Mouse (Mus musculus) midbrain, embryonic 13.5 days (tissue): ENCODE results near the gene Apol9a. TPM values are rescaled to one million over a fixed set of nuclear protein-coding genes. Genes with fewer than 3 reads are reported as not detected.

Experiments
- ATAC-seq: fragments of 200-750 bp; cut with Nextera tagmentation; 2 replicates; pipeline ENCODE4 v1.8.0; 2017; ENCODE audit warnings: mild to moderate bottlenecking, moderate TSS enrichment, moderate library complexity
- H3K27ac ChIP-seq: fragments of 300-500 bp; sonication (generic); 2 replicates; pipeline ENCODE4 v1.5.1; 2015; ENCODE audit warnings: inconsistent platforms, mild to moderate bottlenecking, moderate library complexity
- H3K27me3 ChIP-seq: fragments of 300-500 bp; sonication (generic); 2 replicates; pipeline ENCODE4 v1.6.1; 2015; ENCODE audit warnings: mild to moderate bottlenecking, inconsistent platforms
- H3K36me3 ChIP-seq: fragments of 300-500 bp; sonication (generic); 2 replicates; pipeline ENCODE4 v1.6.1; 2015; ENCODE audit warnings: mild to moderate bottlenecking, inconsistent platforms
- H3K4me1 ChIP-seq: fragments of 300-500 bp; sonication (generic); replicated peaks from 2 replicates; pipeline ENCODE4 v1.6.1; 2015; ENCODE audit warnings: inconsistent platforms
- H3K4me2 ChIP-seq: fragments of 300-500 bp; sonication (generic); replicated peaks from 2 replicates; pipeline ENCODE4 v1.6.1; 2015; ENCODE audit warnings: moderate library complexity, mild to moderate bottlenecking, inconsistent platforms
- H3K4me3 ChIP-seq: fragments of 300-500 bp; sonication (generic); replicated peaks from 2 replicates; pipeline ENCODE4 v1.5.1; 2015; ENCODE audit warnings: mild to moderate bottlenecking, inconsistent platforms
- H3K9ac ChIP-seq: fragments of 300-500 bp; sonication (generic); replicated peaks from 2 replicates; pipeline ENCODE4 v1.6.1; 2015; ENCODE audit warnings: mild to moderate bottlenecking, inconsistent platforms
- H3K9me3 ChIP-seq: fragments of 300-500 bp; sonication (generic); 2 replicates; pipeline ENCODE4 v1.6.1; 2016; ENCODE audit warnings: mild to moderate bottlenecking, inconsistent platforms
- WGBS: fragments of 180-500 bp; shearing (Covaris S2); methylation state at CpG from one replicate; pipeline ENCODE4 v1.1.7; 2015; 5-methylcytosine and 5-hydroxymethylcytosine counted together
- polyA plus RNA-seq: library from polyadenylated mRNA; unstranded; fragments of >200 nt; fragmentation: Nextera tagmentation; extraction: Ambion mirVana; gene quantifications from 2 replicates; pipeline ENCODE4 v1.2.1, GENCODE M21; 2015

Apol9a gene
- polyA plus RNA-seq, 1 experiment from 2014 or later = not detected

DNA sequence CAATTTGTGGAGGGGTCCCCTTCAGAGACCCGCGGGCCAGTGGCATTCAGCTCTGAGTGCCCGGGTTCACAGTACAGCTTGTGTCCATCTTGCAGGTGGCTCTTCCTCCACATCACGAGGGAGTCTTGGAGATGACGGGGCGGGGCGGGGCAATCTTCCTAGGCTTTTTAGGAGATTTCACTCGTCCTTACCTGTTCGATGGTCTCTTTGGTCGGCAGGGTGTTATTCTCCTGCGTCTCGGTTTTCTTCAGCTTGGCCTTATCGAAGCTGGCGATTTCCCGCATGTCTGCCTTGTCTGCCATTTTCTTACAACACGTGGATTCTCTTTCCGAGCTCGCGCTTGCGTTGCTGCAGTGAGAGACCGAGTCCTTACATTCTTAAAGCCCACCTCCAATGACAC lies 41.0 kb downstream of the Apol9a start:
- H3K27me3 ChIP-seq = no peaks in the 10 kb centered on the region
- H3K4me3 ChIP-seq = no peak overlapping the region
- no peaks in the 10 kb centered on the region for H3K9me3 ChIP-seq
- 93% methylated on average over 21 of the region's 21 CpGs for WGBS
- H3K4me2 ChIP-seq = no peak overlapping the region
- H3K9ac ChIP-seq = no peak overlapping the region
- H3K36me3 ChIP-seq = no peaks in the 10 kb centered on the region
- H3K27ac ChIP-seq = no peak overlapping the region
- peaks cover 20% of the 10 kb centered on the region for H3K4me1 ChIP-seq
- ATAC-seq = no peak

- no peak overlapping the region for H3K4me3 ChIP-seq
- ATAC-seq = 0 out of 2 replicates have a peak, but pooled peaks have one; percentile 15
- H3K4me1 ChIP-seq = peaks cover 26% of the 10 kb centered on the region
- 88% methylated on average over 12 of the region's 12 CpGs for WGBS
- no peaks in the 10 kb centered on the region for H3K27me3 ChIP-seq
- H3K9ac ChIP-seq = no peak overlapping the region; the same call in 1 of the 2 replicates
- peak overlapping the region; percentile 59; the same call in 1 of the 2 replicates for H3K27ac ChIP-seq
- no peak overlapping the region for H3K4me2 ChIP-seq
- H3K36me3 ChIP-seq = no peaks in the 10 kb centered on the region
- no peaks in the 10 kb centered on the region for H3K9me3 ChIP-seq
Observed at GRCm38 (mm10) chr15:77368818-77369320, 42.1 kb downstream of the Apol9a start.

DNA sequence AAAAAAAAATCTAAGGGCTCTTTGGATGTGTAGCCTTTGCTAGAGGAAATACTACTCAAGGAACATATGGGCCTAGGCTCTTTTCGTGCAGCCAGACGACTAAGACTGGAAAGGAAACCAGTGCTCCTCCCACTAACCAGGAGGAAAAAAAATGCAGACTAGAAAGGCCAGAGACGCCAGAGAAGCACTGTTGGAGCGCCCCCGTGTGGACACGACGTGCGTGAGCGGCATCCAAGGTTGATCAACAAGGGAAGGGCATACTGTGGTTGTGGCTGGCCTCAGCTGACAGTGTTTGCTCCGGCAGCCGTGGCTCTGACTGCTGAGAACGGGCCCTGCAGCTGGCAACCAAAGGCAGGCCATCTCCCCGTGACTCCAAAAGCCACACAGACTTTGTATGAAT lies 42.8 kb downstream of the Apol9a start:
- WGBS = 0% methylated on average over 13 of the region's 13 CpGs
- no peak overlapping the region for H3K4me3 ChIP-seq

GRCm38 (mm10) chr15:77367504-77367903 lies 43.4 kb downstream of the Apol9a start:
- no peaks in the 10 kb centered on the region for H3K9me3 ChIP-seq
- no peak overlapping the region for H3K9ac ChIP-seq
- H3K4me3 ChIP-seq = no peak overlapping the region
- 39% methylated on average over 8 of the region's 8 CpGs for whole genome bisulfite sequencing
- H3K27me3 ChIP-seq = no peaks in the 10 kb centered on the region
- H3K4me2 ChIP-seq = no peak overlapping the region
- H3K36me3 ChIP-seq = no peaks in the 10 kb centered on the region
- ATAC-seq = no peak
- H3K4me1 ChIP-seq = peaks cover 40% of the 10 kb centered on the region
- peak overlapping the region; percentile 59 for H3K27ac ChIP-seq

More for the DNA sequence above, 42.8 kb downstream of the Apol9a start:
- Histone ChIP-seq H3K4me1 (peaks cover 34% of the 10 kb centered on the region), H3K27ac (peak overlapping the region; percentile 59), H3K36me3 (no peaks in the 10 kb centered on the region), H3K4me2 (peak overlapping the region; percentile 38), H3K9ac (no peak overlapping the region), H3K9me3 (no peaks in the 10 kb centered on the region), H3K27me3 (no peaks in the 10 kb centered on the region)
- peak; percentile 62 for ATAC-seq

GRCm38 (mm10) chr15:77366706-77367484 lies 44.0 kb downstream of the Apol9a start:
- under 1% methylated on average over 26 of the region's 26 CpGs for WGBS
- ATAC-seq = peak; percentile 53

GRCm38 (mm10) chr15:77365700-77366570 lies 45.0 kb downstream of the Apol9a start:
- peaks cover 46% of the 10 kb centered on the region for H3K4me1 ChIP-seq
- no peaks in the 10 kb centered on the region for H3K9me3 ChIP-seq
- no peak overlapping the region for H3K4me3 ChIP-seq
- H3K9ac ChIP-seq = no peak overlapping the region
- no peaks in the 10 kb centered on the region for H3K36me3 ChIP-seq
- peak overlapping the region; percentile 35 for H3K27ac ChIP-seq
- ATAC-seq = no peak
- H3K4me2 ChIP-seq = peak overlapping the region; percentile 58; the same call in 1 of the 2 replicates
- WGBS = 60% methylated on average over 9 of the region's 9 CpGs
- no peaks in the 10 kb centered on the region for H3K27me3 ChIP-seq

More at GRCm38 (mm10) chr15:77366706-77367484, 44.0 kb downstream of the Apol9a start:
- H3K27me3 ChIP-seq = no peaks in the 10 kb centered on the region
- peak overlapping the region; percentile 81 for H3K27ac ChIP-seq
- H3K9ac ChIP-seq = peak overlapping the region; percentile 61
- peak overlapping the region; percentile 34 for H3K4me3 ChIP-seq
- H3K9me3 ChIP-seq = no peaks in the 10 kb centered on the region
- H3K4me2 ChIP-seq = peak overlapping the region; percentile 58
- no peaks in the 10 kb centered on the region for H3K36me3 ChIP-seq
- peaks cover 41% of the 10 kb centered on the region for H3K4me1 ChIP-seq

DNA sequence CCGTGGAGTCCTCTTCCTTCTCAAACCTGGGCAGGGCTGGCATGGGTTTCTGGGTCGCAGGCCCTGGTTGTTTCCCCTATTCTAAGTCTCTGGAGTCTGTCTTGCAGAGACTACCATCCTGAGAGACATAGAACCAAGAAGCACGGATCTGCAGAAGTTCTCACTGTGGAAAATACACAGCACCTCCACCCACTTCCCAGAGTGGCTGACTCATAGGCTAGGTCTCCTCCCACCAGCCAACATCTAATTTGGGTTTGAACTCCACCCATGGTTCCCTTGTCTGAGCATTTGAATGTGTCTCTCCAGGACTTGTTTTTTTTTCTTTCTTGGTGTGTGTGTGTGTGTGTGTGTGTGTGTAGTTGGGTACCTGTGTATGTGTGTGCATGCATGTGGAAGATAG lies 46.9 kb downstream of the Apol9a start:
- no peak for ATAC-seq
- Histone ChIP-seq H3K27ac (peak overlapping the region; percentile 82), H3K4me3 (no peak overlapping the region), H3K9me3 (no peaks in the 10 kb centered on the region), H3K4me1 (peaks cover 53% of the 10 kb centered on the region), H3K36me3 (no peaks in the 10 kb centered on the region), H3K4me2 (0 out of 2 replicates have a peak overlapping the region, but pooled peaks have one; percentile 5), H3K27me3 (no peaks in the 10 kb centered on the region), H3K9ac (no peak overlapping the region)
- 62% methylated on average over 3 of the region's 3 CpGs for WGBS

- 0 out of 2 replicates have a peak overlapping the region, but pooled peaks have one; percentile 5 for H3K4me2 ChIP-seq
- H3K36me3 ChIP-seq = no peaks in the 10 kb centered on the region
- no peak overlapping the region for H3K9ac ChIP-seq
- H3K27ac ChIP-seq = peak overlapping the region; percentile 82
- H3K4me1 ChIP-seq = peaks cover 57% of the 10 kb centered on the region
- 0 out of 2 replicates have a peak, but pooled peaks have one; percentile 22 for ATAC-seq
- no peaks in the 10 kb centered on the region for H3K9me3 ChIP-seq
- WGBS = 11% methylated on average over 6 of the region's 6 CpGs
- no peak overlapping the region for H3K4me3 ChIP-seq
- H3K27me3 ChIP-seq = no peaks in the 10 kb centered on the region
Observed at GRCm38 (mm10) chr15:77363578-77363977, 47.4 kb downstream of the Apol9a start.

GRCm38 (mm10) chr15:77362952-77363351 lies 48.0 kb downstream of the Apol9a start:
- 29% methylated on average over 5 of the region's 5 CpGs for WGBS
- H3K4me1 ChIP-seq = peaks cover 60% of the 10 kb centered on the region
- ATAC-seq = no peak

GRCm38 (mm10) chr15:77359905-77360304 lies 51.0 kb downstream of the Apol9a start:
- WGBS = 93% methylated on average over 8 of the region's 8 CpGs
- no peaks in the 10 kb centered on the region for H3K27me3 ChIP-seq
- H3K9me3 ChIP-seq = no peaks in the 10 kb centered on the region
- H3K27ac ChIP-seq = peak overlapping the region; percentile 73
- ATAC-seq = no peak
- peaks cover 60% of the 10 kb centered on the region for H3K4me1 ChIP-seq
- H3K4me3 ChIP-seq = no peak overlapping the region
- H3K4me2 ChIP-seq = no peak overlapping the region
- H3K36me3 ChIP-seq = no peaks in the 10 kb centered on the region
- H3K9ac ChIP-seq = peak overlapping the region; percentile 69; the same call in 1 of the 2 replicates

More at GRCm38 (mm10) chr15:77362952-77363351, 48.0 kb downstream of the Apol9a start:
- Histone ChIP-seq H3K9ac (no peak overlapping the region), H3K4me3 (no peak overlapping the region), H3K27me3 (no peaks in the 10 kb centered on the region), H3K4me2 (no peak overlapping the region), H3K9me3 (no peaks in the 10 kb centered on the region), H3K36me3 (no peaks in the 10 kb centered on the region), H3K27ac (peak overlapping the region; percentile 82)

- no peaks in the 10 kb centered on the region for H3K36me3 ChIP-seq
- no peaks in the 10 kb centered on the region for H3K9me3 ChIP-seq
- ATAC-seq = no peak
- H3K4me1 ChIP-seq = peaks cover 63% of the 10 kb centered on the region
- 75% methylated on average over 9 of the region's 9 CpGs for WGBS
- no peaks in the 10 kb centered on the region for H3K27me3 ChIP-seq
- peak overlapping the region; percentile 73 for H3K27ac ChIP-seq
- 0 out of 2 replicates have a peak overlapping the region, but pooled peaks have one; percentile 58 for H3K4me2 ChIP-seq
- no peak overlapping the region for H3K4me3 ChIP-seq
- peak overlapping the region; percentile 69 for H3K9ac ChIP-seq
Observed at GRCm38 (mm10) chr15:77359486-77359885, 51.4 kb downstream of the Apol9a start.
